Mouse (Mus musculus): ENCODE results near the gene 2210010C04Rik. TPM values are rescaled to one million over a fixed set of nuclear protein-coding genes. Genes with fewer than 3 reads are reported as not detected.

Gene 2210010C04Rik
- not detected in 2 replicates for polyA plus RNA-seq (2015; fragmentation: Nextera tagmentation; extraction: Ambion mirVana)

- no peak within 1 kb of the TSS for H3K4me3 ChIP-seq (replicated peaks)
- no peak within 1 kb of the TSS for H3K27ac ChIP-seq
- H3K27me3 ChIP-seq: no peaks in the 10 kb centered on the region
- no peak for ATAC-seq (replicated peaks; ENCODE audit: low FRiP score)
- H3K9me3 ChIP-seq (replicated peaks): no peaks in the 10 kb centered on the region
- no peak within 1 kb of the TSS for H3K9ac ChIP-seq
- H3K4me1 ChIP-seq: no peaks in the 10 kb centered on the region
- H3K36me3 ChIP-seq: no peaks in the 10 kb centered on the region
- H3K4me2 ChIP-seq: no peak within 1 kb of the TSS
Measured at GRCm38 (mm10) chr6:41035409-41035808, at the start of gene 2210010C04Rik. Gene 2210010C04Rik, minus strand, starts transcription at chr6:41035509.

- no peak overlapping the region for H3K4me3 ChIP-seq (replicated peaks)
- no peaks in the 10 kb centered on the region for H3K36me3 ChIP-seq
- no peak overlapping the region for H3K4me2 ChIP-seq
- no peak overlapping the region for H3K27ac ChIP-seq
- H3K9me3 ChIP-seq (replicated peaks): no peaks in the 10 kb centered on the region
- H3K4me1 ChIP-seq: no peaks in the 10 kb centered on the region
- H3K27me3 ChIP-seq: no peaks in the 10 kb centered on the region
- ATAC-seq (replicated peaks; ENCODE audit: low FRiP score): no peak
- no peak overlapping the region for H3K9ac ChIP-seq
Measured at GRCm38 (mm10) chr6:41080121-41080520, 44.8 kb upstream of the 2210010C04Rik start.

- ATAC-seq (replicated peaks; ENCODE audit: low FRiP score): no peak
- H3K9me3 ChIP-seq (replicated peaks): no peaks in the 10 kb centered on the region
- no peak overlapping the region for H3K4me2 ChIP-seq
- no peaks in the 10 kb centered on the region for H3K27me3 ChIP-seq
- H3K9ac ChIP-seq: no peak overlapping the region
- H3K36me3 ChIP-seq: no peaks in the 10 kb centered on the region
- 71% methylated on average over 3 of the region's 3 CpGs for WGBS
- no peaks in the 10 kb centered on the region for H3K4me1 ChIP-seq
- no peak overlapping the region for H3K27ac ChIP-seq
- H3K4me3 ChIP-seq (replicated peaks): no peak overlapping the region
Measured at GRCm38 (mm10) chr6:41078539-41079303, 43.4 kb upstream of the 2210010C04Rik start.

- no peaks in the 10 kb centered on the region for H3K27me3 ChIP-seq
- H3K9ac ChIP-seq: no peak overlapping the region
- no peak overlapping the region for H3K27ac ChIP-seq
- H3K4me2 ChIP-seq: no peak overlapping the region
- no peaks in the 10 kb centered on the region for H3K4me1 ChIP-seq
- WGBS: 48% methylated on average over 2 of the region's 2 CpGs
- no peaks in the 10 kb centered on the region for H3K9me3 ChIP-seq (replicated peaks)
- H3K4me3 ChIP-seq (replicated peaks): no peak overlapping the region
- no peak for ATAC-seq (replicated peaks; ENCODE audit: low FRiP score)
- no peaks in the 10 kb centered on the region for H3K36me3 ChIP-seq
Measured at GRCm38 (mm10) chr6:41075753-41076152, 40.4 kb upstream of the 2210010C04Rik start.

GRCm38 (mm10) chr6:41063332-41063731 lies 28.0 kb upstream of the 2210010C04Rik start:
- Histone ChIP-seq H3K4me1 (no peaks in the 10 kb centered on the region), H3K36me3 (no peaks in the 10 kb centered on the region), H3K27me3 (no peaks in the 10 kb centered on the region), H3K4me2 (no peak overlapping the region), H3K27ac (no peak overlapping the region), H3K9me3 (replicated peaks) (no peaks in the 10 kb centered on the region), H3K4me3 (replicated peaks) (no peak overlapping the region), H3K9ac (no peak overlapping the region)
- no peak for ATAC-seq (replicated peaks; ENCODE audit: low FRiP score)
- 90% methylated on average over 6 of the region's 6 CpGs for WGBS

GRCm38 (mm10) chr6:41062746-41063145 lies 27.4 kb upstream of the 2210010C04Rik start:
- H3K4me1 ChIP-seq: no peaks in the 10 kb centered on the region
- no peaks in the 10 kb centered on the region for H3K36me3 ChIP-seq
- no peaks in the 10 kb centered on the region for H3K9me3 ChIP-seq (replicated peaks)
- no peak overlapping the region for H3K9ac ChIP-seq
- no peak overlapping the region for H3K4me3 ChIP-seq (replicated peaks)
- 54% methylated on average over 3 of the region's 3 CpGs for WGBS
- H3K27ac ChIP-seq: no peak overlapping the region
- no peak for ATAC-seq (replicated peaks; ENCODE audit: low FRiP score)
- H3K27me3 ChIP-seq: no peaks in the 10 kb centered on the region
- no peak overlapping the region for H3K4me2 ChIP-seq

GRCm38 (mm10) chr6:41062081-41062480 lies 26.8 kb upstream of the 2210010C04Rik start:
- H3K36me3 ChIP-seq: no peaks in the 10 kb centered on the region
- WGBS: 77% methylated on average over 2 of the region's 2 CpGs
- no peak overlapping the region for H3K4me3 ChIP-seq (replicated peaks)
- no peak overlapping the region for H3K27ac ChIP-seq
- H3K9ac ChIP-seq: no peak overlapping the region
- ATAC-seq (replicated peaks; ENCODE audit: low FRiP score): no peak
- no peak overlapping the region for H3K4me2 ChIP-seq
- no peaks in the 10 kb centered on the region for H3K9me3 ChIP-seq (replicated peaks)
- no peaks in the 10 kb centered on the region for H3K27me3 ChIP-seq
- no peaks in the 10 kb centered on the region for H3K4me1 ChIP-seq

- Histone ChIP-seq H3K27ac (no peak overlapping the region), H3K36me3 (no peaks in the 10 kb centered on the region), H3K4me1 (no peaks in the 10 kb centered on the region), H3K9ac (no peak overlapping the region), H3K9me3 (replicated peaks) (no peaks in the 10 kb centered on the region), H3K27me3 (no peaks in the 10 kb centered on the region), H3K4me3 (replicated peaks) (no peak overlapping the region), H3K4me2 (no peak overlapping the region)
- no peak for ATAC-seq (replicated peaks; ENCODE audit: low FRiP score)
- WGBS: 74% methylated on average over 5 of the region's 5 CpGs
Measured at GRCm38 (mm10) chr6:41061085-41061484, 25.8 kb upstream of the 2210010C04Rik start.

- Histone ChIP-seq H3K9ac (no peak overlapping the region), H3K27me3 (no peaks in the 10 kb centered on the region), H3K27ac (no peak overlapping the region), H3K4me1 (no peaks in the 10 kb centered on the region), H3K9me3 (replicated peaks) (no peaks in the 10 kb centered on the region), H3K4me2 (no peak overlapping the region), H3K36me3 (no peaks in the 10 kb centered on the region), H3K4me3 (replicated peaks) (no peak overlapping the region)
- 76% methylated on average over 5 of the region's 5 CpGs for WGBS
- no peak for ATAC-seq (replicated peaks; ENCODE audit: low FRiP score)
Measured at GRCm38 (mm10) chr6:41057653-41058052, 22.3 kb upstream of the 2210010C04Rik start.

GRCm38 (mm10) chr6:41055581-41055980 lies 20.3 kb upstream of the 2210010C04Rik start:
- H3K9me3 ChIP-seq (replicated peaks): no peaks in the 10 kb centered on the region
- no peak for ATAC-seq (replicated peaks; ENCODE audit: low FRiP score)
- no peaks in the 10 kb centered on the region for H3K4me1 ChIP-seq
- H3K9ac ChIP-seq: no peak overlapping the region
- H3K4me2 ChIP-seq: no peak overlapping the region
- no peak overlapping the region for H3K4me3 ChIP-seq (replicated peaks)
- H3K27me3 ChIP-seq: no peaks in the 10 kb centered on the region
- no peaks in the 10 kb centered on the region for H3K36me3 ChIP-seq
- 33% methylated on average over 2 of the region's 2 CpGs for WGBS
- H3K27ac ChIP-seq: no peak overlapping the region

- no peaks in the 10 kb centered on the region for H3K27me3 ChIP-seq
- no peaks in the 10 kb centered on the region for H3K36me3 ChIP-seq
- ATAC-seq (replicated peaks; ENCODE audit: low FRiP score): no peak
- H3K27ac ChIP-seq: no peak overlapping the region
- no peaks in the 10 kb centered on the region for H3K4me1 ChIP-seq
- no peaks in the 10 kb centered on the region for H3K9me3 ChIP-seq (replicated peaks)
- no peak overlapping the region for H3K4me2 ChIP-seq
- WGBS: 88% methylated on average over 2 of the region's 2 CpGs
- no peak overlapping the region for H3K9ac ChIP-seq
- H3K4me3 ChIP-seq (replicated peaks): no peak overlapping the region
Measured at GRCm38 (mm10) chr6:41054379-41054778, 19.1 kb upstream of the 2210010C04Rik start.

- WGBS: 88% methylated on average over 4 of the region's 4 CpGs
- H3K9ac ChIP-seq: no peak overlapping the region
Measured at GRCm38 (mm10) chr6:41051824-41052223, 16.5 kb upstream of the 2210010C04Rik start.

GRCm38 (mm10) chr6:41048602-41049001 lies 13.3 kb upstream of the 2210010C04Rik start:
- ATAC-seq (replicated peaks; ENCODE audit: low FRiP score): no peak
- 25% methylated on average over 1 of the region's 1 CpGs for WGBS
- no peak overlapping the region for H3K4me2 ChIP-seq

More at GRCm38 (mm10) chr6:41051824-41052223, 16.5 kb upstream of the 2210010C04Rik start:
- no peak overlapping the region for H3K4me2 ChIP-seq
- no peaks in the 10 kb centered on the region for H3K36me3 ChIP-seq
- H3K4me1 ChIP-seq: no peaks in the 10 kb centered on the region
- H3K4me3 ChIP-seq (replicated peaks): no peak overlapping the region
- ATAC-seq (replicated peaks; ENCODE audit: low FRiP score): no peak
- H3K27me3 ChIP-seq: no peaks in the 10 kb centered on the region
- no peaks in the 10 kb centered on the region for H3K9me3 ChIP-seq (replicated peaks)
- H3K27ac ChIP-seq: no peak overlapping the region

More at GRCm38 (mm10) chr6:41048602-41049001, 13.3 kb upstream of the 2210010C04Rik start:
- Histone ChIP-seq H3K27me3 (no peaks in the 10 kb centered on the region), H3K36me3 (no peaks in the 10 kb centered on the region), H3K4me1 (no peaks in the 10 kb centered on the region), H3K9ac (no peak overlapping the region), H3K27ac (no peak overlapping the region), H3K4me3 (replicated peaks) (no peak overlapping the region), H3K9me3 (replicated peaks) (no peaks in the 10 kb centered on the region)

All from kidney, embryonic 15.5 days (tissue).